Mouse (Mus musculus): ENCODE results near the gene Usp10. TPM values are rescaled to one million over a fixed set of nuclear protein-coding genes. Genes with fewer than 3 reads are reported as not detected.

Gene Usp10
- polyA plus RNA-seq, 1 experiment from 2014 or later: 44.1 TPM

DNA sequence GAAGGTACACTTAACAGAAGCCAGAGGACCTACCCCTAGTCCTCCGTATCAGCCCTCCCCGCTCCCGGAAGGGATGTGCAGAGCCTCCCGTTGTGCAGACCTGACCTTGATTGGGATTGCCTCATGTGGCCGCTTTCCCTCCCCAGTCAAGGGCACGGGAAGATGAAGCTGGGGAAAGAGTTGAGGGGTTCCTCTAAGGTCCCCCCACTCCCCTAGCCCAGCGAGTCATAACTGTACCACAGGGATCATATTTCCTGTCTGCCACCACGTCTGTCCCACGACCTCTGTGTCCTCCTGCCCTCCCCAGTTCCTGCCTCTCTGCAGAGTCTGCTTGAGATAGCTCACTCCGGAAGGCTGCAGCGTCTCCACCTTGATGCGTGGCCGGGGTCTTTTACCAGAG is 12.2 kb upstream of the Usp10 start:
- Histone ChIP-seq H3K4me1 (ENCODE audit: insufficient read depth) (peaks cover 12% of the 10 kb centered on the region), H3K27me3 (ENCODE audit: insufficient read depth, low read length) (peaks cover 11% of the 10 kb centered on the region; the same call in 1 of the 2 replicates), H3K9ac (replicated peaks) (no peak overlapping the region; the same call in 1 of the 2 replicates), H3K4me3 (ENCODE audit: low read depth, low read length) (no peak overlapping the region), H3K36me3 (replicated peaks; ENCODE audit: insufficient read depth, low read length) (no peaks in the 10 kb centered on the region), H3K4me2 (ENCODE audit: low read depth, low read length) (no peak overlapping the region; the same call in 1 of the 2 replicates), H3K9me3 (ENCODE audit: low read length) (no peaks in the 10 kb centered on the region), H3K27ac (ENCODE audit: low read depth) (no peak overlapping the region)
- WGBS (ENCODE audit: insufficient replicate concordance): 8% methylated on average over 13 of the region's 13 CpGs
- ATAC-seq (peak; percentile 27; the same call in 1 of the 2 replicates), DNase-seq (no peak)
- TF ChIP-seq CTCF (IDR thresholded peaks at IDR 0.05; ENCODE audit: low read depth) (no peak), EP300 (IDR thresholded peaks at IDR 0.05; ENCODE audit: low read depth) (no peak)

DNA sequence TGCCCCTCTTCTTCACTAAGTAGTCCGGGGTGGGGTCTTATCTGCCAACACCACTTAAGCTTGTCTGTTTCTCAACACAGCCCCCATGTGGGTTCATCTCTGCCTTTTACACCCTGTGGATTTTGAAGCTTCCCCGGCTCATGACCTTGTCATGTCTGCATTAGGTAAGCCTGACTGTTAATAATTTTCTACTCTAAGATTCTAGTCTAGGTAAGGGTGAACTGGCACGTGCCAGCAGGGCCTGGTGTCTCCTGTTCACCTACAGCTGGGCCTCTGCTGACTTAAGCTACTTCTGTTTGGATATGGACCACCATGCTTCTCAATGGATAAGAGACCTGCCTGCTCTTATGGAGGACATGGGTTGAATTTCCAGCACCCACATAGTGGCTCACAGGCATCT is 8.8 kb upstream of the Usp10 start:
- H3K27ac ChIP-seq (ENCODE audit: low read depth): no peak overlapping the region
- H3K27me3 ChIP-seq (ENCODE audit: insufficient read depth, low read length): peaks cover 11% of the 10 kb centered on the region; the same call in 1 of the 2 replicates
- H3K9me3 ChIP-seq (ENCODE audit: low read length): no peaks in the 10 kb centered on the region
- no peak overlapping the region for H3K4me2 ChIP-seq (ENCODE audit: low read depth, low read length)
- peaks cover 12% of the 10 kb centered on the region for H3K4me1 ChIP-seq (ENCODE audit: insufficient read depth)
- TF ChIP-seq EP300 (IDR thresholded peaks at IDR 0.05; ENCODE audit: low read depth) (no peak), CTCF (IDR thresholded peaks at IDR 0.05; ENCODE audit: low read depth) (no peak)
- peak; percentile 79 for ATAC-seq
- WGBS (ENCODE audit: insufficient replicate concordance): 40% methylated on average over 3 of the region's 3 CpGs
- H3K9ac ChIP-seq (replicated peaks): no peak overlapping the region
- no peak for DNase-seq
- no peaks in the 10 kb centered on the region for H3K36me3 ChIP-seq (replicated peaks; ENCODE audit: insufficient read depth, low read length)
- no peak overlapping the region for H3K4me3 ChIP-seq (ENCODE audit: low read depth, low read length)

DNA sequence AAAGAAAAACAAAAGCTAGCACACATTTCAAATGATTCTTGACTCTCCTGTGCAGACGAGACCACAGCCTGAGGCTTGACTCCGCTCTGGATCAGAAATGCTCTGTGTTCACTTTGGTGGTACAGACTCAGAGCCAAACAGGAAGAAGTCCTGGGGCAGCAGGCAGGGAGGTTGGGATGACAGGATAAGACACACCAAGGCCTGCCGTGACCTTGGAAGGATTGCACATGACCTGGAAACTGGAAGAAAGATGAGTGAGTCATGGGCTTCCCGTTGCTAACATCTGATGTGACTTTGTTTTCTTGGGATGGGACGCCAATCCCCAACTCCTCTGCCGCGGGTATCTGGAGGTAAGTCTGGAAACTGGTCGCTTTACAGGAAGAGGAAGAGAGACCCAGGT is 8.2 kb upstream of the Usp10 start:
- no peak for ATAC-seq
- Histone ChIP-seq H3K4me2 (ENCODE audit: low read depth, low read length) (no peak overlapping the region), H3K4me1 (ENCODE audit: insufficient read depth) (peaks cover 12% of the 10 kb centered on the region), H3K27ac (ENCODE audit: low read depth) (no peak overlapping the region), H3K4me3 (ENCODE audit: low read depth, low read length) (no peak overlapping the region), H3K27me3 (ENCODE audit: insufficient read depth, low read length) (peaks cover 11% of the 10 kb centered on the region; the same call in 1 of the 2 replicates), H3K9me3 (ENCODE audit: low read length) (no peaks in the 10 kb centered on the region), H3K36me3 (replicated peaks; ENCODE audit: insufficient read depth, low read length) (no peaks in the 10 kb centered on the region), H3K9ac (replicated peaks) (no peak overlapping the region)
- 54% methylated on average over 8 of the region's 8 CpGs for WGBS (ENCODE audit: insufficient replicate concordance)
- TF ChIP-seq EP300 (IDR thresholded peaks at IDR 0.05; ENCODE audit: low read depth) (no peak), CTCF (IDR thresholded peaks at IDR 0.05; ENCODE audit: low read depth) (no peak)
- DNase-seq: no peak

DNA sequence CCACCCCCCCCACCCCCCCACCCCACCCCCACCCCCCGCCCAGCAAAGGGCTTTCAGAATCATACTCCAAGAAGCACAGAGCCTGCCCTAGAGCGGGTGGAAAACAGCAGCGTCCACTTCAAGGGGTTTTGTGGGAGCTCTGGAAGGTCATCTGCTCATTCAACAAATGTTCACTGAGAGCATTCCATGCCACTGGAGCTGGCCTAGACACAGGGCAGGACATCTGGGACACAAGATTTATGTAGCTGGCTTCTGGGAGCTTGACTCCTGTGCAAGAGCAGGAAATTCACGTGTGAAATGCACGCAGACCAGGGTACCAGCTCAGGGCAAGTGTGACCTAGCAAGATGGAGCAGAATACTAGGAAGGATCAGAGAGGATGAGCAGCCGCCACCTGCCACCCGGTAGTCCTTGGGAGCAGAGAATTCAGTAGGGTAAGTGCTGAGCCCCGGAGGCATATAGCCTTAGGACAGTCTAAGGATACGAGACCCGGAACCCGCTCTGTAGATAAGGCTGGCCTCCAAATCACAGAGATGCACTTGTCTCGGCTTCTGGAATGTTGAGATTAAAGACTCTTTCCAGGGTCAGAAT is 5.7 kb upstream of the Usp10 start:
- ATAC-seq (no peak), DNase-seq (no peak)
- Histone ChIP-seq H3K27me3 (ENCODE audit: insufficient read depth, low read length) (no peaks in the 10 kb centered on the region), H3K36me3 (replicated peaks; ENCODE audit: insufficient read depth, low read length) (no peaks in the 10 kb centered on the region), H3K9me3 (ENCODE audit: low read length) (no peaks in the 10 kb centered on the region), H3K27ac (ENCODE audit: low read depth) (no peak overlapping the region), H3K4me3 (ENCODE audit: low read depth, low read length) (no peak overlapping the region), H3K4me1 (ENCODE audit: insufficient read depth) (peaks cover 11% of the 10 kb centered on the region), H3K9ac (replicated peaks) (no peak overlapping the region), H3K4me2 (ENCODE audit: low read depth, low read length) (no peak overlapping the region)
- WGBS (ENCODE audit: insufficient replicate concordance): 66% methylated on average over 12 of the region's 12 CpGs
- TF ChIP-seq EP300 (IDR thresholded peaks at IDR 0.05; ENCODE audit: low read depth) (no peak), CTCF (IDR thresholded peaks at IDR 0.05; ENCODE audit: low read depth) (no peak)

DNA sequence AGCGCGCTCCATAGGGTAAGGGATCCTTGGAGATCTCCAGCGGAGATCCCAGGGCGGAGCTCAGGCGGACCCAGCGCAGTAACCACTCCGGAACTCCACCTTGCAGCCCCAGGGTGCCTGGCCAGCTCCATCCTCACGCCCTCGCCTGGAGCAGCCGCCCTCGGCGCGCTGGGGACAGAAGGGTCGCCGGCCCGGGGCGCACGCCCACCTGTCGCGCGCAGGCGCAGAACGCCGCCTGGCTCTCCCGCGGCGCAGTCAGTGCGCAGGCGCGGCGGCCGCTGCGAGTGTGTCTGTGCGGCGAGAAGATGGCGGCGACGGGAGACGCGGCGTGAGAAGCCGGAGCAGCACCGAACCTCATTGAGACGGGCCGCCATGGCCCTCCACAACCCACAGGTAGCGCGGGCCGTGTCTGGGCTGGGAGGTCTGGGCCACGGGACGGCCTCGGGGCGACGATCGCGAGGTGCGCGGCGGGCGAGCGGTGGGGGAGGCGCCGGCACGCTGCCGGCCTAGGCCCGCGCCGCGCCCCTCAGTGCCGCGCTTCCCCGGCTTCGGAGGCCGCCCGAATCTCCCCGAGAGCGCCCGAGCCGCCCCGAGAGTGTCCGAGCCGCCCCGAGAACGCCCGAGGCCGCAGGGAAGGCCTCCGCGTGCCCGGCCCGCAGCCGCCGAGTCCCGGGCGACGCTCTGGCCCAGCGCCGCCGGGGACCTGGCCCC is 542 bp downstream of the Usp10 start, which contains the start of gene Gm20388:
TSS of gene Gm20388 (plus strand) at position 295 of the 711 bp plus-strand sequence.
- TF ChIP-seq CTCF (IDR thresholded peaks at IDR 0.05; ENCODE audit: low read depth) (no peak), EP300 (IDR thresholded peaks at IDR 0.05; ENCODE audit: low read depth) (no peak)
- Histone ChIP-seq H3K4me3 (ENCODE audit: low read depth, low read length) (peak within 1 kb of the TSS; percentile 74), H3K9ac (replicated peaks) (peak within 1 kb of the TSS; percentile 82), H3K9me3 (ENCODE audit: low read length) (no peaks in the 10 kb centered on the region), H3K27ac (ENCODE audit: low read depth) (peak within 1 kb of the TSS; percentile 85), H3K27me3 (ENCODE audit: insufficient read depth, low read length) (no peaks in the 10 kb centered on the region), H3K36me3 (replicated peaks; ENCODE audit: insufficient read depth, low read length) (no peaks in the 10 kb centered on the region), H3K4me2 (ENCODE audit: low read depth, low read length) (peak within 1 kb of the TSS; percentile 89), H3K4me1 (ENCODE audit: insufficient read depth) (peaks cover 53% of the 10 kb centered on the region)
- under 1% methylated on average over 78 of the region's 97 CpGs for WGBS (ENCODE audit: insufficient replicate concordance)
- ATAC-seq (peak; percentile 92), DNase-seq (peak; percentile 91)

DNA sequence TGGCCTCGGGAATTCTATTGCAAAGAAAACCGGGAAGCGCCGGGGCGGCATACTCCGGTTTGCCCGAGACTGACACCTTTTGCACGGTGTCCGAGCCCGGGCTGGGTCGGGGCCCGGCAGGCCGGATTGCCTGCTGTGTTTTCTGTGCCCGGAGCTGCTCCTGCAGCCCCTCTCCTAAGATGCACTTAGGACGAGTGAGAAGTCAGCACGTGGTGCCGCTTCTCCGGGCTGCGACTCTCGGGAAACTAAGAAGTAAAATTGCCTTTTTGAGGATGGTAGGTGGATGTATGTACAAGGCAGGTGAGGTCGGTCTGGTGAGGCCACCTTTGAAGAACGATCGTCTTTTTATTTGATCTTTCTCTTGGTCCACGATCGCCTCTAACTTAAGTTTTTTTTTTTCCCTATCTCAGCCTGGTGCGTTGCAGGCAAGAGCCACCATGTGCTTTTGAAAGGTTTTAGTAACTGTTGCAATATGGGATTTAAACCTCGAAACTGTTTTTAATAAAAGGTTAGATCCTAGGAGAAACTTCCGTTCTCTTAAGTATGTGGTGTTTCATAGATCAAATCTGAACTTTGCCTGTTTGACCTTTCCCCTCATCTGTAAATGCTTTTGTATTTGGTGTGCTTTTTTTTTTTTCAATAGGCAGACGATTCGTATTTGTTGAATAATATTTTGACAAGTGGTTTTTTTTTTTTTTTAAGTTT is 1.2 kb downstream of the Usp10 start:
- no peaks in the 10 kb centered on the region for H3K36me3 ChIP-seq (replicated peaks; ENCODE audit: insufficient read depth, low read length)
- WGBS (ENCODE audit: insufficient replicate concordance): under 1% methylated on average over 29 of the region's 30 CpGs

More for the DNA sequence above, 1.2 kb downstream of the Usp10 start:
- Histone ChIP-seq H3K4me3 (ENCODE audit: low read depth, low read length) (peak overlapping the region; percentile 74), H3K4me1 (ENCODE audit: insufficient read depth) (peaks cover 59% of the 10 kb centered on the region), H3K27me3 (ENCODE audit: insufficient read depth, low read length) (no peaks in the 10 kb centered on the region), H3K27ac (ENCODE audit: low read depth) (peak overlapping the region; percentile 85), H3K4me2 (ENCODE audit: low read depth, low read length) (peak overlapping the region; percentile 89), H3K9me3 (ENCODE audit: low read length) (no peaks in the 10 kb centered on the region), H3K9ac (replicated peaks) (peak overlapping the region; percentile 82)
- ATAC-seq: peak; percentile 14
- no peak for DNase-seq
- TF ChIP-seq CTCF (IDR thresholded peaks at IDR 0.05; ENCODE audit: low read depth) (no peak), EP300 (IDR thresholded peaks at IDR 0.05; ENCODE audit: low read depth) (no peak)
